Mouse (Mus musculus): Measurements from ENCODE around the gene Ppy.

DNA sequence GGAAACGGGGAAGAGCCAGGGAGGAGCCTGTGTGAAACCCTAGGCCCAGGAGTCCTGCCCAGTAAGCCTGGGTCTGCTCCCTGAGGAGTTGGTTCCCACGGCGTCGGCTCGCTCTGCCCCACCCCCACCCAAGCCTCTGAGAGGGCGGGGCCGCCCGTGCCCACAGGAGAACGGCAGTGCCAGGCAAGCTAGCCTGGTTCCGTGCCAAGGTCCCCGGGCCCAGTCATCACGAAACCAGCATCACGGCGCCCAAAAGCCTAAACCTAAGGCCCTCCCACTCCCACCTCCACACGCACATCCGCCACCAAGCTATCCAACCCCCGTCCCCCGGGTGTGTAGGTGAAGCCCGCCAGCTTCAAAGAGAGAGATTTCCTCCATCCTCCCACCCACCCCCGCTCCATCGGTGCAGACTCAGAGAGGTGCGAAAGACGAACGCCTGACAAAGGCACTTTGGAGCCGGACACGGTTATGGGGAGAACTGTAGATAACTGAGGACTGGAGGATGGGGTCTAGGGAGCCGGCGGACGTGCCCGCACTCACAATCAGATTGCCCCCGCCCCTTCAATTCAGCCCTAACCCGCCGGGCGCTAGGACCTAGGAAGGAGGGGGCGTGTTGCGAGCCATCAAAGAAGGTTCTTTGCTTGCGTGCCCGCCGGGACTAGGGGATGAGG, 13.9 kb downstream of the Ppy start:
- TF ChIP-seq CTCF (IDR thresholded peaks at IDR 0.05; ENCODE audit: low read depth), result no peak
- TF ChIP-seq EP300 (IDR thresholded peaks at IDR 0.05; ENCODE audit: low read depth), result no peak
